Comparison of ENCODE assay signal across 8 mouse cellular contexts in the genomic region with DNA sequence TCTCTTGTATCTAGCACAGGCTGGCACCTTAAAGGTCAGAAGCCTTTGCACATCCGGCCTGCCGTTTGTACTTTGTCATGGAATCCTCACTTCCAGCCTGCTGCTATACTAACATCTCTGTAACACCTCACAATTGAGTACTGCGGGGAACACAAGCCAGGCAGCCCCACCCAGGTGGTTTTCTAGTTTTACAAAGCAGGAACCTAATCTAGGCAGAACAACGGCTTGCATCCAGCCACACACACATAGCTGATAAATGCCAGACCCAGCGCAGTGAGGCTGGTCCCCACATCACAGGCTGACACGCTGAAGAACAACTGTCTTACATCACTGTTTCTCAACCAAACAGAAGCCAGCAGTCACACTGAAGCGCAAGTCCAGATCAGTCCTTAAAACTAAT. TPM values are rescaled to one million over a fixed set of nuclear protein-coding genes. Genes with fewer than 3 reads are reported as not detected.
DNase-seq lines count a peak whose midpoint lies in the region; ATAC-seq lines count a peak whose summit lies in the region.

No protein-coding gene starts in this region.

- 19% methylated on average over 7 of the region's 7 CpGs for WGBS in limb, embryonic 12.5 days

- H3K27me3 ChIP-seq in limb, embryonic 12.5 days: no peaks in the 10 kb centered on the region

- ATAC-seq in limb, embryonic 12.5 days (ENCODE audit: insufficient number of reproducible peaks, insufficient read depth, low FRiP score, low TSS enrichment, low read depth): no peak; the same call in 1 of the 2 replicates

- H3K9ac ChIP-seq in limb, embryonic 12.5 days (replicated peaks): no peak overlapping the region

- no peak overlapping the region for H3K4me2 ChIP-seq in limb, embryonic 12.5 days

- H3K27ac ChIP-seq in limb, embryonic 12.5 days: peak overlapping the region; percentile 14; the same call in 1 of the 2 replicates

- no peak overlapping the region for H3K4me3 ChIP-seq in limb, embryonic 12.5 days (replicated peaks)

- H3K9me3 ChIP-seq in limb, embryonic 12.5 days: no peaks in the 10 kb centered on the region

- peak; percentile 23 to 47 for DNase-seq in kidney, postnatal 25 days
- no peak for DNase-seq in kidney, adult 8-10 months
- peak; percentile 44 to 62 for DNase-seq in heart, adult 9 months (ENCODE audit: low spot score in 2 of 2)
- peak; percentile 24 to 38 for DNase-seq in thymus, postnatal 36 days
- no peak for DNase-seq in adrenal gland, postnatal 25 days
- DNase-seq in testis, postnatal 14 days (ENCODE audit: low spot score): no peak
- no peak for DNase-seq in cerebellum, postnatal 4 days (ENCODE audit: low spot score in 2 of 2)

- peaks cover 18% of the 10 kb centered on the region for H3K4me1 ChIP-seq in limb, embryonic 12.5 days (replicated peaks)

- H3K36me3 ChIP-seq in limb, embryonic 12.5 days: no peaks in the 10 kb centered on the region

RNA-seq across cellular contexts. Expression of gene Lmcd1, which starts 28.7 kb away (rescaled TPM):
- polyA plus RNA-seq in limb, embryonic 12.5 days (2016; fragmentation: Nextera tagmentation; extraction: Ambion mirVana): 10.0 and 11.9 TPM in 2 replicates
- 4.6 and 5.6 TPM in 2 replicates for total RNA-seq in adrenal gland, postnatal 25 days (2021)

Comparison
In these comparisons a context has a peak if more than half of its experiments do, and no peak if none do; other contexts are left out.
1. DNase-seq: peak in kidney, postnatal 25 days (2 of 2), heart, adult 9 months (2 of 2) and thymus, postnatal 36 days (2 of 2); none in kidney, adult 8-10 months (0 of 2), adrenal gland, postnatal 25 days (single experiment), testis, postnatal 14 days (single experiment) and cerebellum, postnatal 4 days (0 of 2).